Mouse (Mus musculus) cerebellum, adult (tissue): ENCODE measurements around the gene Slc9a5.

ENCODE experiments used
- ATAC-seq: cut with Nextera tagmentation; 2 replicates; pipeline ENCODE4 v1.9.2; 2017; ENCODE audit warnings: mild to moderate bottlenecking, moderate library complexity, mixed read lengths; ENCODE audit not compliant: insufficient number of reproducible peaks, low FRiP score, low TSS enrichment

The Slc9a5 gene

DNA sequence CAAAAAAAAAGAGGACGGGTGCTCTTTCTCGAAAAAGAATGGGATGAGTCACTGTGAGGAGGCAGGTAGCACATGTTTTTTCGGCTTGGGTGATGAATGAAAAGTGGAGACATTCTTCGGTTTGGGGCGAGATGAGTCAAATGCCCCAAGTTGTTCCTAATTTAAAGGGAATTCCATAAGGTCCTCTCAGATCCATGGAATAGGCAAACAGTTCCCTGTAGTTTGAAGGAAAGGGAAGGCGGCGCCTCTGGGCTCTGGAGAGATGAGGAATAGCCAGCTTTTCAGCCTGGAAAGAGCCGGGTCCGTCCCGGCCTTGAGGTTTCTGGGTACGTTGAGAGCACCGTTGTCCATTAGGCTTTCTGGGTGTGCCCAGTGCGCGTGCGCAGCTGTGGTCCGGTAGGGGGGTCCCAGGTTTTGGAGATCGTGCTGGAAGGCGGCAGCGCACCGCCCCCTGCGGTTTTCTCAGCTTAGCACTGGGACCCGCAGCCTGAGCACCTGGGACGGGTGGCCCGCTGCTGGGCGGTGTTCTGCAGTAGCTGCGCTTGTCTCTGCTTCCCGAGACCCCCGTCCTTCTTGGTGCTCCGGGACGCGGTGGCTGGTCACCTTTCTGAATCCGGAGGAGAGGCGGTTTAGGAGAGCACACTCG lies at the start of gene Slc9a5:
Slc9a5 (plus strand) TSS at position 394 of the 646 bp plus-strand sequence.
- no peak for ATAC-seq

DNA sequence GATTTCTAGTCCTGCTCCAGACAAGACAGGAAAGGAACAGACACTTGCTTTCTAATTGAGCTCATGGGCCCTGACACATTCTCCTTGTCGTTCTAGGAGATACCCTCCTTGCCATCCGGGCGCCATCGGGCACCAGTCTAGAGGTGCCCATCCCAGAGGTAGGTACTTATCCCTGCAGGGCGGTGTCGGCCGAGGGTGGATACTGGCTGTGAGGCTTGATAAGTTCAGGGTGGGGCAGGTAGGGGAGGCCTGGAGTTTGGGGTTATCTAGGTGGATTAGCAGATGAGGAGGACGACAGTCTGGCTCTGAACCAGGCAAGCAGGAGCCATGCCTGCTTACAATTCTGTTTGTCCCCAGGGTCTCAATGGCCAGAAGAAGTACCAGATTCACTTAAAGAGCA lies 48.7 kb upstream of the Slc9a5 start:
- ATAC-seq = no peak

DNA sequence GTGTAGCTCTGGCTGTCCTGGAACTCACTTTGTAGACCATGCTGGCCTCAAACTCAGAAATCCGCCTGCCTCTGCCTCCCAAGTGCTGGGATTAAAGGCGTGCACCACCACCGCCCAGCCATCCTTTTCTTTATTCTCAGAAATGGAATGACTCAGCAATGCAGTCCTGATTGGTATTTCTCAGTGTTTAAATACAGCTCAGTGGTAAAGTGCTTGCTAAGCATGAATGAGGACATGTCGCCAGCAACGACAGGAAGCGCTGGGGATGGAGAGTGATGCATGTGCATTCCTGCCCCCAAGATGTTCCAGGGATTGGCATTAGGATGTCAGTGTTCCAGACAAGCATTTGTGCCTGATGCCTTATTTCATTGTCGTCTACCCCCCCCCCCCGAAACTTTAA lies 45.2 kb upstream of the Slc9a5 start:
- ATAC-seq = no peak

DNA sequence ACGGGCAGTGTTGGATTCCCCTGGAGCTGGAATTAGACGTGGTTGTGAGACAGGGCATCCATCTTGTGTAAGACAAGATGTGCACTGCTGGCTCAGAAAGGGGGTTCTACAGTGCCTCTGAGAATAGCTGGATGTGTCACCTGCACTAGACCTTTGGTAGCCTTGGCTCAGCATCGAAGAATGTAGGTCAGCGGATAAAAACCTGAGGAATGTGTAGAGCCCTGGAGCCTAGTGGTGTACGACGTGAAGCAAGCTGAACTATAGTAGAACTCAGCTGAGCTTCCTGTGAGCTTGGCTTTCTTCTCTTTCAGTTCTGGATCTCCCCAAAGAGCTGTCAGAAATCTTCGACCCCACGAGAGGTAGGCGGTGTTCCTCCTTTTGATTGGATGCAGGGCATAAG lies 44.8 kb upstream of the Slc9a5 start:
- ATAC-seq = no peak

DNA sequence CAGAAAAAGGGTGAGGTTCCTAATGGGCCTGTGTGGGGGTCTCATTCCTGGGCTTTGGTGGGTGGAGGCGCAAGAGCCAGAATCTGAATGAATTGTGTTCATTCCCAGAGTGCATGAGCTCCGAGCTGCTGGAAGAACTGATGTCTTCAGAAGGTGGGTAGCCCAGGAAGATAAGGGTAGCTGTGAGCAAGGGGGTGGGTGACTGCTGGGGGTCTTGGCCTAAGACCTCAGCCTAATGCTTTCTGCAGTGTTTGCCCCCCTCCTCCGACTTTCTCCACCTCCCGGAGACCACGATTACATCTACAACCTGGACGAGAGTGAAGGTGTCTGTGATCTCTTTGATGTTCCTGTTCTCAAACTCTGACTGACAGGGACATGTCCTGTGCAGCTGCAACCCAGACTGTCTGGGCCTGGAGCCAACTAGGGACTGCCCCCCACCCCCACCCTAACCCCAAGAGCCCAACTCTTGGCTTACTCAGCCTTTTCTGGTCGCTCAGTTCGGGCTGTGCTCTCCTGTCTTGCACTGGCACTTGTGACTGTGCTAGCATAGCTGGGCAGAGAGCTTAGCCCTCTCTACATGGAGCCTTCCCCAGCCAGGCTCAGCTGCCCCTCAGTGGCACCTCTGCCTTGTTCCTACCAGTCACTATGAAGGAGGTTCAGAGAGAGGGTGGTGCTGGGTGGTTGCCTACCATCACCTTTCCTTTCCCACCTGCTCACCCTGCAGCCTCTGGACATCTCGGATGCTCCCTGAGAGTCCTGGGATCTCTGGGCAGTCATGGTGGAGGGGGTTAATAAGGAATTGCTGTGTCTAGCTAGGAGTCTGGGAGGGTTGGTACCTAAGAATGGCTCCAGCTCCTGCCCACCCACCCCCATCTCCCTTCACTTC lies 44.1 kb upstream of the Slc9a5 start:
- no peak for ATAC-seq

DNA sequence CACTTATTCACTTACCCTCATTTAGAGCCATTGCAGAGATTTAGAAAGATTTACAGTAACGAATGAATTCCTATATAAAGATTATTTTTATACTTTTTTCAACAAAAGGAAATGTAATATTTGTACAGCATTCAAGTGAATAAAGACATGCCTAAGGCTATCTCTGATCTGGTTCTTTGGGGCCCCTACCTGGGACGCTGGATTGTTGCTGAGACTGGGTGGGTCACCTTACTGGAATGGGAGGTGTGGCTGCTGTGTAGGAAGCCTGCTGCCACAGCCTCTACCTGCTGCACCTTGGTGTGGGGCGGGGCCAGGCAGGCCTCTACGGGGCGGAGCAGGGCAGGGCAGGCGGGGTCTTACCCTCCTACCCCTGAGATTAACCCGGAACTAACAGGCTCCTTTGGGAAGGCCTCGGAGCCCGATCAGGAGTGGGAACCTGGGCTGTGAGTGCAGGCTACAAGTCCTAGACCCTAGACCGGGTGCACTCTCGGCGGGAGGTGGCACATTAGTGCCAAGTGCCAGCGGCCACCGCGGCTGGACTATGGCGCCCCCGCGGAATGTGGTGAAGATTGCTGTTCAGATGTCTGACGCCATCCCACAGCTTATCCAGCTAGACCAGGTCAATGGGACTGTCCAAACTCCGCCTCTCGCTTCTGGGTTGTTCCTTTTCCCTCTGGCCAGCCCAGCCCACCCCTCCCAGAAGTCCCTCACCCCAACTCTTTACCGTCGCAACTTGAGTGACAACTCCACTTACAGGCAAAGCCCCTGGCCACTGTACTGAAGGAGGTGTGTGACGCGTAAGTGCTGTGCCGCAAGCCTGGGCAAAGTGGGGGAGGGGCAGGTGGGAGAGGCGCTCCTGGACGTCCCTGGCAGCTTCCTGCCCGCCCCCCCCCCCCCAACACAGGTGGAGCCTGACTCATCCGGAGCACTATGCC lies 43.2 kb upstream of the Slc9a5 start, which contains the start of gene Elmo3:
Elmo3 (plus strand) TSS at position 391 of the 935 bp plus-strand sequence.
- ATAC-seq = peak; percentile 14; the same call in 1 of the 2 replicates

DNA sequence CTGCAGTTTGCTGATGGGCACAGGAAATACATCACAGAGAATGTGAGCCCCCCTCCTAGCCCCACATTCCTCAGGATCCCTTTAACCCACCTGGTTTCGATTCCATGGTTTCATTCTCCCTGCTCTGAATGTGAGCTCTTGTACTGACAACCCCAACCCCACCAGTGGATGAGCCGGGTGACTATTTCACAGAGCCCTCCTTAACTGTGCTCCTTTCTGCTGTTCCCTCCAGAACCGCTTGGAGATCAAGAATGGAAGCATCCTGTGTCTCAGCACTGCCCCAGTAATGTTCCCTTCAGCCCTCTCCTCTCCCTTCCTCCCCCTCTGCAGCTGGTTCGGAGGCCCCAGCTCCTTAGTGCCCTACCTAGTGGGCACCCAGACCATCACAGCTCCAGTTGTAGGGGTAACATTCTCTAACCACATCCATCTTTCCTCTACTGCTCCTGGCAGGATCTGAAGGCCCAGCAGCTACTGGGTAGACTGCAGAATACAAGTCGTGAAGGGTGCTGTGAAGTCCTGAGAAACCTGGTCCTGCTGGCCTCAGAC lies 42.4 kb upstream of the Slc9a5 start:
- ATAC-seq = no peak

DNA sequence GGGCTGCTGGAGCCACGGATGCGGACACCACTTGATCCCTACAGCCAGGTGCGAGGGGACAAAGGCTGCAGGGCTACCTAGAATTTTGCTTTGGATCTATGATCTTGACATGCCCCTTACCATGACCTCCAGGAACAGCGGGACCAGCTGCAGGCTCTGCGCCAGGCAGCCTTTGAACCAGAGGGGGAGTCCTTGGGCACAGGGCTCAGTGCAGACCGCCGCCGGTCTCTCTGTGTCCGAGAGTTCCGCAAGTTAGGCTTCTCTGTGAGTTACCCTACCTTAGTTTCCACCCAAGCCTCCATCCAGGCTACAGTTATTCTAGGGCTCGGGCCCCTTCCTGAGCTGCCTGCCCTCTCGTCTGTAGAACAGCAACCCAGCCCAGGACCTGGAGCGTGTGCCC lies 41.0 kb upstream of the Slc9a5 start:
- ATAC-seq = no peak

DNA sequence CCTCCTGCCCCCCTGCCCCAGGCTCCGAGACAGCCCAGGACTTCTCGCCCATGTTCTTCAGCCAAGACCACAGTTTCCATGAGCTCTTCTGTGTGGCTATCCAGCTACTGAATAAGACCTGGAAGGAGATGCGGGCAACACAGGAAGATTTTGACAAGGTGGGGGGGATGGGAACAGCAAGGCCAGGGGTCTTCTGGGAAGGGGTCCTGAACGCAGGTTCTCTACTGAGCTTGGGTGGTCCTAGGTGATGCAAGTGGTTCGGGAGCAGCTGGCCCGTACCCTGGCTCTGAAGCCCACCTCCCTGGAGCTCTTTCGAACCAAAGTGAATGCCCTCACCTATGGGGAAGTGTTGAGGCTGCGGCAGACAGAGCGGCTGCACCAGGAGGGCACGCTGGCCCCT lies 40.2 kb upstream of the Slc9a5 start:
- no peak for ATAC-seq

DNA sequence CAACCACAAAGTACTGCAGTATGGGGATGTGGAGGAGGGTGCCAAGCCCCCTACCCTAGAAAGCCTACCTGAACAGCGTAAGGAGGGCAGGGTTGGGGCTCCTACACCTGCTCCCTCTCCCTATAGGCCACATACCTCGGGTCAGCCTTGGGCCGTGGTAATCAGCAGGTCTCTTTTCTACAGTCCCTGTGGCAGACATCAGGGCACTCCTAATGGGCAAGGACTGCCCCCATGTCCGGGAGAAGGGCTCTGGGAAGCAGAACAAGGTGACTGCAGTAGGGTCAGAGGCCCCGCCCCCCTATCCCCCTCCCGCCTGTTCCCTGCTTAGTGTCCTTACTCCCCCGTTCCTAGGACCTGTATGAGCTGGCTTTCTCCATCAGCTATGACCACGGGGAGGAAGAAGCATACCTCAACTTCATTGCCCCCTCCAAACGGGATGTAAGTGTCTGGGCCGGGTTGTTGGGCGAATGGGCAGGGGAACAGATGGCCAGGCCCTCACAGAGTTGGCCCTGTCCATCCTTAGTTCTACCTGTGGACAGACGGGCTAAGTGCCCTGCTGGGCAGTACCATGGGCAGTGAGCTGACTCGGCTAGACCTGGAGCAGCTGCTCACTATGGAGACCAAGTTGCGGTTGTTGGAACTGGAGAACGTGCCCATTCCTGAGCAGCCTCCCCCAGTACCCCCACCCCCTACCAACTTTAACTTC lies 39.3 kb upstream of the Slc9a5 start:
- peak; percentile 74 for ATAC-seq

DNA sequence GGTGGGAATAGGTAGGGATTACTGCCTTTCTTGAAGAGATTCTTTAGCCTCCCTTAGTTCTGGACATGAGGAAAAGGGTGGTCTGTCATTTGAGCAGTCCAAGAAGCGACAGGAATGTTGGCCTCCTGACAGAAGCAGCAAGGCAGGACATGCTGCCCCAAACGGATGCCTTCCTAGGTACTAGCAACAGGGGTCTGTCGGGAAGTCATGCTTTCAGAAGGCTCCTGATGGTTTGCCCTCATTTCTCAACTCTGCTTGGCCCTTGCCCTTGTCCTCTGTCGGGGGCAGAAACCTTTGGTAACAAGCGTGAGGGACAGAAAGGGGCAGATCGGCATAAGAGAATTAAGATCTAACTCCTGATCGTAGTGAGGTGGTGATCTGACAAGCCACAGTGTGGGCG lies 38.5 kb upstream of the Slc9a5 start:
- ATAC-seq = no peak

DNA sequence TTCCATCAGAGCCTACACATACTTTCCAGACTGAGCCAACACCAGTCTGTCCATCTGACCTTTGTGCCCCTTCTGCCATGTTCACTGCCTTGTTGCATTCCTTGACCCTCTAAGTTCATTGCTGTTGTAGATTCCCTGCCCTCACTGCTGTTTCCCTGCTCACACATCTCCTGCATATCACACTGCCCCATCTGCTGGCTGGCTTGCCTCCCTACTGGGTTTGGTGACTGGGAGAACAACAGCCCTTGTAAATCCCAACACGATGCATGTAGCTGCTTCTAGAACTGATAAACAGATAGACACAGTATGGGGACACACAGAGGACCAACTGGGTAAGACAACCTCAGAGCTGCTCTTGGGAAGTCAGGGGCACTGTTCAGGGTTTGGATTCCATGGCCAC lies 36.9 kb upstream of the Slc9a5 start:
- ATAC-seq = no peak

DNA sequence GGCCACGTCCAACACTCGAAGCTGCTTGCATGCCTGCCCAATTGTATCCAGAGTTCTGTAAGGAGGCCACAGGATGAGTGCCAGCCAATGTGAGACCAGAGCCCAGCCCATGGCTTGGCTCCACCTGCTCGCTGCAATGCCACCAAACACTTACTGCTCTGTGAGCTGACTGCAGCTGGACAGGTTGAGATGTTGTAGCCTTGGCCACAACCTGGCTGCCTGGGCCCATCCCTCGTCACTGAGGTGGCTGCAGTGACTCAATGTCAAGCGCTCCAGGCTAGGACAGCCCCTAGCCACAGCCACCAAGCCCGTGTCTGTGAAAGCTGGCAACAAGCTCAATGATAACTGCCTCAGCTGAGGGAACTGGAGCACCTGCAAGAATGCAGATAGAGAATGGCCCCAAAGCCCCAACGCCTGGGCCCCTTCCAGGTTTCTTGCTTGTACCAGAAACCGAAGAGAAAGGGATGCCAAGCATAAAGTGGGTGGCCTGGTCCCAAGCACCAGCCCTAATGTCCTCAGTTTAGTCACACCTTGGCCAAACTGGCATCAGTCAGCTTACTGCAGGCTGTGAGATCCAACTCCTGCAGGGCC lies 35.7 kb upstream of the Slc9a5 start:
- no peak for ATAC-seq

DNA sequence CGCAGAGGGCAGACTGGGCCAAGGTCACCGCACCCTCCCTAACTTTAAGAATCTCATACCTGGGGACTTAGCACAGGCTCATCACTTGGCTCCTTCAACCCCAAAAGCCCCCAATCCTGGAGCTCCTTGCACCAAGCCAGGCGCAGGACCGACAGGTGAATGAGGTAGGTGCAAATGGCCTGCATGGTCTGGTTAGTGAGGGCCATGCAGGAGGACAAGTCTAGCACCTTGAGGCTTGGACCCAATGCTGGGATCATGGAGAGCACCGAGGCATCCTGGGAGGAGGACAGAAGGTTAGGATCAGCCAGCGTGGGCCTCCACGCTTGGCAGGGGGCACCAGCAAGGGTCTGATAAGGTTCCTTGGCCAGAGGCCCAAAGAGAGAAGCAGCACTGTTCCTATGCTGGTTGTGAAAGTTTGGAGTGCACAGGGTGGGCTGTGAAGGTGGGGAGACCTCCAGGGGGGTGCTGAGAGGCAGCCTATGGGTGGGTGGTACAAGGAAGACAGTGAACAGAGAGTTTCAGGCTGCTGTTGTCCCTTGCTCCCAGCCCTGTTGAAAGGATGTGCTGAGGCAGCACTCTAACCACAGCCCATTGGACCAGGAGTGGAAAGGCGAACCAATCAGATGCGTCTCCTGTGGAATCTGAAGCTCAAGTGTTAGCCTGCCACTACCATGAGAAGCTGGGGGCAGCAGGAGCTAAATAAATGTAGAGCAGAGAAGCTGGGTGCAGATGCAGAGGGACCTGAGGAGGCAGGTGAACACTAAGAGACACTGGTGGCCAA lies 34.8 kb upstream of the Slc9a5 start:
- ATAC-seq = no peak

DNA sequence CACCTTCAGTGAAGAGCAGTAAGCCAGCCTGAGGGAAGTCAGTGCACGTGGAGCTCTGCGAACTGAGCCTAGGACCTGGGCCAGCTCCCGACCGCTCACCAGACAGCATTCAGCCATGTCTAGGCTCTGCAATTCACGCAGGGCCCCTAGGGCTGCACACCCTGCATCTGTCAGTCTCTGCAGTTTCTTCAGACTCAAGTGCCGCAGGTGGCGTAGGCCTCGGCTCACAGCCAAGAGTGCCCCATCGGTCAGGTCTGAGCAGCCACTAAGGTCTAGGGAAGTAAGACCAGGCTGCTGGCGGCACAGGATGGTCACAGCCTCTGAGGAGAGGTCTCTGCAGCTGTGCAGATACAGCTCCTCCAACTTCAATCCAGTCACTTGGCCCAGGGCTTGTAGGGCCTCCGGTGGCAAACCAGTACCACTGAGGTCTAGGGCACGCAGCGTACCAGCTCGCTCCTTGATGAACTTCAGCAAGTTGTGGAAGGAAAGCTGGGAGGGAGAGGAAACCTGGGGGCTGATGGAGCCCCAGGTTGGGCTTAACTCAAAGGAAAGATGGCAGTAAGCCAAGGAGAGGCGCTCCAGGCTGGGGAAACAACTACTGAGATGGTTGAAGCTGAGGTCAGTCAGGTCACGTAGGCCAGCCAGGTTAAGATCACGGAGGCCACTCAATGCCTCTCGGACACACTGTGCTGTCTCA lies 33.4 kb upstream of the Slc9a5 start:
- ATAC-seq = no peak

DNA sequence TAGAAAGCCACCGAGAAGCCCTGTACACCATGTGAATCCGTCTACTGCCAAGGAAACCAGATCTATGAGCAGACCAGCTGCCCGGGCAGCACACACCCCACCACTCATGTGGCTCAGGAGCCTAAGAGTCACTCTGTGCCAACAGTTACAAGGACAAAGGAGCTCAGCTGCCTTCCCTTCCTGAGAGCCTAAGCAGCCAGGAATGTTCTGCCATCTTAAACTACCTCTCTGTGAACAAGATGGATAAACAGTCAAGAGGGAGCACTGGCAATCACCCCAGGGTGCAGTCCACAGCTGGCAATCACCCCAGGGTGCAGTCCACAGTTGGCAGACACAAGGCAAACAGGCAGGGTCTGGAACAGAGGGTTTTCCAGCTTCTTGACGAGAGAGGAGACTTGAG lies 30.7 kb upstream of the Slc9a5 start:
- ATAC-seq = no peak

DNA sequence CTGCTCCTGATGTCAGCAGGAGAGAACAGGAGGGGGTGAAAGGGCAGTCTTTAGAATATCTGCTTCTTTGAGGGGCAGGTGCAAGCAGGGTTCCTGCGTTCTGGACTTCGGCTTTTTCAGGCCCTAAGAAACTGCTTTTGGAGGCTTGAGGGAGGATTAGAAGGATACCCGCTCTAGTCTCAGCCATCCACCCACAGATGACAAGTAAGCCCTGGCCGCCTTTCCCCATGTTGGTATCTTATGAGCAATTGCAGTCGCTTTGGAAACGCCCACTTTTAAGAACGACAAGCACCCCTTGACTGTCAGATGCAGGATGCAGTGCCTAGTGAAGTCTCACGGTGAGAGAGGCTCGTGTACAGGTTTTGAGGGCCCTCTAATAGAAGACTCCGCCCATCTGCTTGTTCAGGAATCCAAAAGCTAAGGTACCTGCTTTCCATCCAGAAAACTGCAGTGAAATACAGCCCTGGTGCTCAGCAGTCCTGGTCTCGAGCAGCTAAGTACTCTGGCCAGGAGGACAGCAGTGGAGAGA lies 29.9 kb upstream of the Slc9a5 start:
- ATAC-seq = no peak

DNA sequence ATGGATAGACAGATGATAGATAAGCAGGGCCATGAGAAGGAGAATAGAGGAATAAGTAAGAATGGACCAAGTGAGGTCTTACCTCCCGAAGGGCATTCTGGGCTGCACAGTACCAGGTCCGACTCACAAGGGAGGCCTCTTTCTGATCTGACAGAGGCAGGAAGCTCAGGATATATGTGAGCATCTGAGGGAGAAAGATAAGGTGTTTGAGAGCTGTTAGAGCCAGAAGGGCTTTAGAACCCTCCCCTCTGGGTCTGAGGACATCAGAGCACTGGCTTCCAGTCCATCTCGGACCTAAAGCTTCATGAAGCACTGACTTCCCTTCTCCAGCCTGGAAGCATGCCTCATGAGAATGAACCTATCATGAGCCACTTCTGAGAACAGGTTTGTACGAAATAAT lies 25.5 kb upstream of the Slc9a5 start:
- no peak for ATAC-seq
